Mouse (Mus musculus) embryonic fibroblast, embryonic 13.5 days (primary cell): Measurements from ENCODE around the gene Ctnna3.

ENCODE experiments used
- CTCF ChIP-seq: IDR thresholded peaks from 2 replicates; pipeline ENCODE4 v1.5.1; 2011; ENCODE audit warnings: mild to moderate bottlenecking, control low read depth, low read length, moderate library complexity, borderline replicate concordance; ENCODE audit not compliant: insufficient read depth
- POLR2A ChIP-seq: IDR thresholded peaks from 2 replicates; pipeline ENCODE4 v1.6.1; 2011; ENCODE audit warnings: low read depth, mild to moderate bottlenecking, control low read depth, low read length, moderate library complexity

DNA sequence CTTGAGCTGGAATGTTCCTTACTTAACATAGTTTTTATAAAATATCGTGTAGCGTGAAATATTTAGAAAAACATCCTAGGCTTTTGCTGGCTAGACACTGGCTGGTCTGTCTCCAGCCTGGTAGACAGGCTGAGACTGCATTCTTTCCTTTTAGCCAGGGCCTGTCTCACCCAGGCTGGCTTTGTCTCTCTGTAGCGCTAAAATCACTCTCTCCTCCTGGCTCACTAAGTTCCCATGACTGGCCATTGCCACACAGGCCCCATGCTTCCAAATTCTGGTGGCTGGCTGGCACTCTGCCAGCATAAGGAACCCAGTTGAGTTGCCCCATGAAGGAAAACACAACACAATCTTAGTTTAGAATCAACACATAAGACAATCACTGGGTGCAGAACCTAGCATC lies 1450.0 kb downstream of the Ctnna3 start:
- TF ChIP-seq CTCF: no peak
- no peak for TF ChIP-seq POLR2A
